Mouse (Mus musculus) cortical plate, adult 2 months (tissue): ENCODE data around the gene Hipk4.

ENCODE experiments used
- CTCF ChIP-seq: fragments of 200-500 bp; IDR thresholded peaks from 2 replicates; pipeline ENCODE4 v1.5.1; 2011; ENCODE audit warnings: mild to moderate bottlenecking, control low read depth, low read length; ENCODE audit not compliant: insufficient read depth; ENCODE audit errors: extremely low read depth
- POLR2A ChIP-seq: fragments of 200-500 bp; IDR thresholded peaks from 2 replicates; pipeline ENCODE4 v1.6.1; 2011; ENCODE audit warnings: mild to moderate bottlenecking, low read length, control low read depth; ENCODE audit not compliant: insufficient read depth; ENCODE audit errors: extremely low read depth

DNA sequence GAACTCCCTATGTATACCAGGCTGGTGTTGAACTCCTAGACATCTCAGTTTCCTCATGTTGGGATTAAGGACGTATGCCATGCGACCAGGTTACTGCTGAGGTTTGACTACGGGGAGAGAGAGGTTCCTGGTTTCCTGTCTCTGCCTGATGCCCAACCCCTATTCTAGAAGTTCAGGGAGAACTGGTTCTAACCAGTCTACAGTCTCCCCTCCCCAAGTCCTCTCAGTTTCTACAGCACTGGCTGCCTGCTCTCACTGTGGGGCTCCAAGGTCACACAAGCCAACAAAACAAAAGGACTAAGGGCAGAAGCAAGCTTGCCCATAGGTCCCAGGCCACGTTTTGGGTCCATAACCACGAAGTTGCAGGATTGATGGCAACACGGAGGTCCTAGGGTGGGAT is 26.5 kb downstream of the Hipk4 start:
- no peak for TF ChIP-seq CTCF
- no peak for TF ChIP-seq POLR2A
